Mouse (Mus musculus): Measurements from ENCODE around the gene Acvr1.

The Acvr1 gene

GRCm38 (mm10) chr2:58415037-58415436, 151.9 kb downstream of the Acvr1 start:
- no peak for DNase-seq (ENCODE audit: low spot score in 2 of 2)

- no peak for DNase-seq (ENCODE audit: low spot score in 2 of 2)
Observed at GRCm38 (mm10) chr2:58408926-58409634, 157.9 kb downstream of the Acvr1 start.

- DNase-seq (ENCODE audit: low spot score in 2 of 2): no peak
Observed at GRCm38 (mm10) chr2:58403481-58403880, 163.5 kb downstream of the Acvr1 start.

DNA sequence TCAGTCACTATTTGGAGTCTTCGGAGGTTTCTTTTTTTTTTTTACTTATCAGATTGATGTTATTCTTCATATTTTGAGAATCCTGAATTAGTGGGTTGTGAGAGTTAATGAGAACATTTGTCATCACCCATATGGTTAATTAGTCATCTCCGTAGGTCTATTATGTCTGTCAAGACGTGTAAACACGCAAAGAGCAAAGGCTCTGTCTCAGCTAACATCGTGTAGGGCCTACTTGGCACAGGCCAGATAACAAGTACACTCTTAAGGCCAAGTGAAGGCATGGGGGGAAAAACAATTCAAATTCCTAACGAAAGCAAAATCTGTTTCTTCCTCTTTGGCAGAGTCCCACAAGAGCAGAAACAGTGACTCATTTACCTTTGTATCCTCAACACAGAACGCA, 178.4 kb downstream of the Acvr1 start:
- DNase-seq (ENCODE audit: low spot score in 2 of 2): no peak

DNA sequence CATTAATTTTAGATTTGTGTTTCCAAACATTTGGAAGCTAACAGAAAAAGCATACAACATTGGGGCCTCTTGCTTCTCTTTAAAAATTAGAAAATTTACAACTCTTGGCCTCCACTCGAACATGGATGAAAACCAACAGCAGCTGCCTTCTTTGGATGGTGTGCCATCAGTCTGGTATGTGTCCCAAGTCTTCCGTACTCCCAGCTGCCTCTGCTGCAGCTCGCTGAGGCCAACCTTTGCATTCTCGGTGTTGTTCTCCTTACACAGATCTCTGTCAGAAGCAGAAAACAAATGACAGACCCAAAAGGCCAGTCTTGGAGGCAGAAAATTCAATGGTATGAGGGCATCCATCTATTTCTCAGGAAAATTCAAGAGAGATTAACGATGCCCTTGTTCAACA, 186.9 kb downstream of the Acvr1 start:
- DNase-seq (ENCODE audit: low spot score in 2 of 2): no peak

GRCm38 (mm10) chr2:58379475-58379874, 187.5 kb downstream of the Acvr1 start:
- DNase-seq (ENCODE audit: low spot score in 2 of 2): no peak

DNA sequence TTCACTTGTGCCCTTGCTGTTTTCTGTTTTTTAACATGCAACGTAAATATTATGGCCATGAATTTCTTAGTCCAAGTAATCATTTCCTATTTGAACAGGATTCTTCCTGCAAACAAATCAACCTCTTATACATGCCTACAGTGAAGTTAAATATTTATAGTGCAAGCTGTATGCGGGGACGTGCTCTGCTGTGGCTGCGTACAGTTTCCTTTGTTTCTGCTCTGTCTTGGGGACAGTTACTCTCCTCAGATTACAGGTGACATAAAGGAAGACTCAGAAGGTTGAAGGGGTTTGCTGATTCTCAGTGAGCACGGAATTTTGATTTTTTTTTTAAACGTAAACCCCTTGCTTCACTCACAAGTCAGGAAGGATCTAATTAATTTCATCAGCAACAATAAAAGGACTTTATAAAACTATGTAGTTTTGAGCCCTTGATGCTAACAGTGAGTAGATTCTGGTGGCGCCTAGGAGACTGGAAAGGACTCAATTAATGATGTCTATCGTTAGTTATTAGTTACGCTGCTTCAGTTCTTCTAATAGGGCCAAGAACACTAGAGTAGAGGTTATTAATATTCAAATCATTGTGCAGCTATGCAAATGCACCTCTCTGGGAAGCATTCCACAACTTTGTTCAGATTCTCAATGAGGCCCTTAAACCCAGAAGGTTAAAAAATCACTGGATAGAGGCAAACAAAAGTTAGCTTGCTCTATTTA, 189.4 kb downstream of the Acvr1 start:
- DNase-seq (ENCODE audit: low spot score in 2 of 2): no peak

- no peak for DNase-seq (ENCODE audit: low spot score in 2 of 2)
Observed at GRCm38 (mm10) chr2:58366196-58366595, 200.8 kb downstream of the Acvr1 start.

- no peak for DNase-seq (ENCODE audit: low spot score in 2 of 2)
Observed at GRCm38 (mm10) chr2:58361361-58362046, 205.5 kb downstream of the Acvr1 start.

- no peak for DNase-seq (ENCODE audit: low spot score in 2 of 2)
Observed at GRCm38 (mm10) chr2:58358132-58358460, 208.9 kb downstream of the Acvr1 start.

GRCm38 (mm10) chr2:58357414-58358131, 209.4 kb downstream of the Acvr1 start, which contains the start of gene Acvr1c:
Acvr1c (minus strand) TSS chr2:58357895.
- peak; percentile 4 to 61 for DNase-seq (ENCODE audit: low spot score in 2 of 2)

DNA sequence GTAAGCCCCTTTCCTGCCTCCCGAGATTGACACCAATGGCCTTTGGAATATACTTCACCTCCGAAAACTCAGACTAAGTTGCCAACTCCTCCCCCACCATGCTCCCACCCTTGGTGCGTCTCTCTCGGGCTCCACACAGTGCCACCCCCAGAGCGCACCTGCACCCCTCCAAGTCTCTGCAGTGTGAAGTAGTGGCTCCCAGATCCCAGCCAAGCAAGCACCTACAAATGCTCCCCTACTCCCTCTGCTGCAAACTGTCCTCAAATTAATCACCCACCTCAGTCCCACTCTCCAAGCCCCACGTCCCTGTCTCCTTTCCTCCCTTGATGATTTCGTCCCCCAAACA, 209.9 kb downstream of the Acvr1 start:
- DNase-seq (ENCODE audit: low spot score in 2 of 2): no peak

GRCm38 (mm10) chr2:58354389-58354788, 212.6 kb downstream of the Acvr1 start:
- peak in 1 of 2 experiments; percentile 39 for DNase-seq (ENCODE audit: low spot score in 2 of 2)

DNA sequence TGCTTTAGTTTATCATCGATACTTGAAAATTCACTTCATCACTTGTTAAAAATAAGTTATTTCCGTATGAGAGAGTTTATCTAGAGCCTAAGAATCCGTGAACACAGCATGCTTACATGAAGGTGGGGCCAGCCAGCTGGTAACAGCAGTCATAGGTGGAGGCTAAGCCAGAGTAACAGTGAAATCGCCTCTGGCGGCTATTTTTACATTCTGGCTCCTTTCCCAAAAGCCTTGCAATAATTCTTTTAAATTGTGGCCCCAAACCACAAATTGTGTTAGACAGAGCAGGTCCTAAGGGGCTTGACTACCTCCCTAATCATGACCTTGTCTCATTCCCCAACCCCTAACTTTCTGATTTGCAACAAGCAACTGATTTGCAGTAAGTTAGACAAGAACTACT, 214.1 kb downstream of the Acvr1 start:
- DNase-seq (ENCODE audit: low spot score in 2 of 2): peak in 1 of 2 experiments; percentile 12

- no peak for DNase-seq (ENCODE audit: low spot score in 2 of 2)
Observed at GRCm38 (mm10) chr2:58350657-58351056, 216.3 kb downstream of the Acvr1 start.
